Mouse (Mus musculus) embryonic facial prominence, embryonic 10.5 days (tissue): ENCODE data around the gene Cobl. TPM values are rescaled to one million over a fixed set of nuclear protein-coding genes. Genes with fewer than 3 reads are reported as not detected.

Experiments
- DNase-seq: peaks from one replicate; pipeline ENCODE4 v3.0.0-alpha.2; 2017; ENCODE audit warnings: low spot score
- H3K27ac ChIP-seq: fragments of 300-500 bp; sonication (generic); replicated peaks from 2 replicates; pipeline ENCODE4 v1.5.1; 2016; ENCODE audit warnings: mild to moderate bottlenecking
- H3K27me3 ChIP-seq: fragments of 300-500 bp; sonication (generic); replicated peaks from 2 replicates; pipeline ENCODE4 v1.6.1; 2016; ENCODE audit warnings: low read depth, mild to moderate bottlenecking; ENCODE audit not compliant: poor library complexity, severe bottlenecking
- H3K36me3 ChIP-seq: fragments of 300-500 bp; sonication (generic); replicated peaks from 2 replicates; pipeline ENCODE4 v1.6.1; 2016; ENCODE audit warnings: mild to moderate bottlenecking, moderate library complexity
- H3K4me1 ChIP-seq: fragments of 300-500 bp; sonication (generic); 2 replicates; pipeline ENCODE4 v1.6.1; 2016
- H3K4me3 ChIP-seq: fragments of 300-500 bp; sonication (generic); 2 replicates; pipeline ENCODE4 v1.5.1; 2016; ENCODE audit warnings: mild to moderate bottlenecking, moderate library complexity
- H3K9me3 ChIP-seq: fragments of 300-500 bp; sonication (generic); 2 replicates; pipeline ENCODE4 v1.6.1; 2016; ENCODE audit warnings: mild to moderate bottlenecking
- WGBS: fragments of 180-500 bp; shearing (Covaris S2); methylation state at CpG from one replicate; pipeline ENCODE4 v1.1.7; 2016; 5-methylcytosine and 5-hydroxymethylcytosine counted together
- polyA plus RNA-seq: library from polyadenylated mRNA; unstranded; fragments of >200 nt; fragmentation: Nextera tagmentation; extraction: Ambion mirVana; gene quantifications from 2 replicates; pipeline ENCODE4 v1.2.1, GENCODE M21; 2016

The Cobl gene
- polyA plus RNA-seq, 1 experiment from 2014 or later: 3.4 TPM

DNA sequence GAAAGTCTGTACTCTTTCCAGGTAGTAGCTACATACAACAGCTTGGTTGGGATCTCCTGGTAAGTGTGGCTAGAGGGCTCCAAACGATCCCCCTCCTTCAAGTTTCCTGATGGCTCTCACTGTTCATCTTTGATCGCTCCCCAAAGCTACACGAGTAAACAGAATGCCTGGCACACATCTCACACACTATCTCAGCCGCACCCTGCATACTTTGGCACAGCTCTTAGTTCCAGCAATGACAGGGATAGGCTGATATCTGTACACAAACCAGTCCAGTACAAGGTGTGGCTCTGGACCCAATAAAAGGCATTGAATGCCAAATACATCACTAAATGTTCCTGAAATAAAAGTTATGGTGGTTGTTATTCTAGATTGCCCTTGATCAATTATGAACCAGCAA lies 55.3 kb downstream of the Cobl start:
- Histone ChIP-seq H3K36me3 (no peaks in the 10 kb centered on the region), H3K4me1 (no peaks in the 10 kb centered on the region)
- 81% methylated on average over 4 of the region's 4 CpGs for WGBS

DNA sequence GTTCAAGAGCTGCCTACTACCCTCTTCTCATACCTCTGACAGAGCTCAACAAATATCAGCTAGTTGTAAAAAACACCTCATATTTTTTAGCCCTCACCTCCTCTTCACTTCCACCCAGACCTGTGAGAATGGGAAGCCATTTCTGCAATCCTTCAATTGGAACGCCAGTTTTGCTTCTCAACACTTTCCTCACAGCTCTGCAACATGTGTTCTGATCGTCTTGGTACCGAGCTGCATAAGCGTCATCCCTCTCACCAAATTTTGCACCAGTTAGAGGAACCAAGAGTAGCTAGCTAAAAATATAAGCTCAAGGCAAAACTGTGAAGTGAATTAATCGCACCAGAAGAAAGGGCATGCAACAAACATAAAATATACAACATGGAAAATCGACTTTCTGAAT lies 56.9 kb downstream of the Cobl start:
- Histone ChIP-seq H3K9me3 (no peaks in the 10 kb centered on the region), H3K4me1 (no peaks in the 10 kb centered on the region), H3K27ac (no peak overlapping the region), H3K4me3 (no peak overlapping the region), H3K27me3 (no peaks in the 10 kb centered on the region), H3K36me3 (no peaks in the 10 kb centered on the region)
- DNase-seq: no peak
- 87% methylated on average over 6 of the region's 6 CpGs for WGBS

More for the DNA sequence above, 55.3 kb downstream of the Cobl start:
- H3K27ac ChIP-seq: no peak overlapping the region
- no peak overlapping the region for H3K4me3 ChIP-seq
- H3K27me3 ChIP-seq: no peaks in the 10 kb centered on the region
- no peaks in the 10 kb centered on the region for H3K9me3 ChIP-seq
- DNase-seq: no peak

DNA sequence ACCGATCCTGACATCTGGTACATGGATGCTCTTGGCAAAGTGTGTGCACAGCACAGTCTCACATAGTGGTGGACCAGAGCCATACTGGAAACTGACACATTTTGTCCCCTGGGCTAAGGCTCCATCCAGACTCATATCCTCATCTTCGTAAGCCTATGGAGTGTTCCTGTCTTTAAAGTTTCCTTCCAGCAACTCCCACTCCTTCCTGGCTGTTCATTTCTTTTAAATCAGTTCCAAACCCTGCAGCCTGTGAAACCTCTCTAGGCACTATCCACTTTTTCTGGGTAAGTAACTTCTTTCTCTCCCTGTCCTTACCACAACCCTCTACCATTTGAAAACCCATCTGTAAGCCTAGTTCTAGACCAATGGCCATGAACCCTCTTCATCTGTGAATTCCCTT lies 64.9 kb downstream of the Cobl start:
- Histone ChIP-seq H3K27me3 (no peaks in the 10 kb centered on the region), H3K4me1 (peaks cover 8% of the 10 kb centered on the region), H3K9me3 (no peaks in the 10 kb centered on the region), H3K4me3 (no peak overlapping the region), H3K27ac (no peak overlapping the region), H3K36me3 (no peaks in the 10 kb centered on the region)
- no peak for DNase-seq
- WGBS: 91% methylated on average over 2 of the region's 2 CpGs

DNA sequence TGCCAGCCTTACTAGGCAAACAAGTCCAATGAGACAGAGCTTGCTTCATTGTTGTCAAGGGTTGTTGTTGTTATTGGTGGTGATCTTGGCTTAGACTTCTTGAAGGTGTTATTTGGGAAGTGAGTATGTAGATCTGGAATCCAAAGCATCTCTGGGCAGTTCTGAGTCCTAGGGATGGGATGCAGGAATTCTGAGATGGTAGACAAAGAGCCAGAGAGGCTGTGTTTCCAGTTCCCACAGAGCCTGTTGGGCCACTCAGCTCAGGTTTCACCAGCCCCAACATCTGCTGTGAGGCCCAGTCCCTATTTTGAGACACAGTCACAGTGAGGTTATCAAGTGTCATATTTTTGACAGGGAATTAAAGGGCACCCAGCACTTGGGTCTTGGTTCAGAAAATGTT lies 68.6 kb downstream of the Cobl start:
- H3K27me3 ChIP-seq: no peaks in the 10 kb centered on the region
- peaks cover 8% of the 10 kb centered on the region for H3K4me1 ChIP-seq
- H3K36me3 ChIP-seq: no peaks in the 10 kb centered on the region
- no peak overlapping the region for H3K4me3 ChIP-seq
- H3K9me3 ChIP-seq: no peaks in the 10 kb centered on the region
- DNase-seq: no peak
- H3K27ac ChIP-seq: peak overlapping the region; percentile 35; the same call in 1 of the 2 replicates

DNA sequence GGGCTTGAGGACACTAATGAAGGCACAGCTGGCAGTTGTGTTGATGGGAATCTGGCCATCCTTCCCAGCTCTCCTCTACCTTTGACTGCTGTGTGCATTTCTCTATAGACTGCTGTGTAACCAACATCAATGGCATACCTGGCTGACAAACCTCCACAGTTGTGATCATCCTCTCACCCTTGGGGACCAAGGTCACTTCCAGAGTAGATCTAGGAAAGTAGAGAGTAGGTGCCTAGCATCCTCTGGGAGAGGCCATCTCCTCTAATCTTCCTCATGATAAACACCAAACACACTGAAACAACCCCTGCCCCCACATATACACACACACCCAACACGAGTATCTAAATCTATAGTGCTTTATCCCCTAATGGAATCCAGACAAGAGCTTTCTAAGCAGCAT lies 70.1 kb downstream of the Cobl start:
- Histone ChIP-seq H3K4me1 (peaks cover 8% of the 10 kb centered on the region), H3K9me3 (no peaks in the 10 kb centered on the region), H3K27me3 (no peaks in the 10 kb centered on the region), H3K27ac (no peak overlapping the region), H3K36me3 (no peaks in the 10 kb centered on the region), H3K4me3 (no peak overlapping the region)
- 64% methylated on average over 1 of the region's 1 CpGs for WGBS
- no peak for DNase-seq

DNA sequence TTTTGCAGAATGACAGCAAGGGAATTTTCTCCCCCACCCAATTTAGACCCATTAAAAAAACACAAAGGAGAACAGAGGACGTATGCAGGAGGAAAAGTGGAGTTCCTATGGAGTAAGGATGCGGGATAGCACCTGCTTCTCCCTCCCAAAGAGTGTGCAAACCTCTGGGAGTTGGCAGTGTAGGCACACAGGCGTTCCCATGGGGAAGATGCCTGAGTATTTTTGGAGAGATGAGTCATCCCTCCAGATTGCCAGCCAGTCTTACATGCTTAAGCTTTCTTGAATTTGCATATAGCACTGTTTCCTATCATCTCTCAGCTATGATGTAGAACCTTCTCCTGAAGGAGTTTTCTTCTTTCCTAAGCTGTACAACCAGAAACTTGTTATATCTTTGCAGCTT lies 70.6 kb downstream of the Cobl start:
- peaks cover 8% of the 10 kb centered on the region for H3K4me1 ChIP-seq
- no peak overlapping the region for H3K4me3 ChIP-seq
- no peak for DNase-seq
- 72% methylated on average over 3 of the region's 3 CpGs for WGBS
- no peaks in the 10 kb centered on the region for H3K36me3 ChIP-seq
- no peaks in the 10 kb centered on the region for H3K27me3 ChIP-seq
- H3K9me3 ChIP-seq: no peaks in the 10 kb centered on the region
- H3K27ac ChIP-seq: no peak overlapping the region

DNA sequence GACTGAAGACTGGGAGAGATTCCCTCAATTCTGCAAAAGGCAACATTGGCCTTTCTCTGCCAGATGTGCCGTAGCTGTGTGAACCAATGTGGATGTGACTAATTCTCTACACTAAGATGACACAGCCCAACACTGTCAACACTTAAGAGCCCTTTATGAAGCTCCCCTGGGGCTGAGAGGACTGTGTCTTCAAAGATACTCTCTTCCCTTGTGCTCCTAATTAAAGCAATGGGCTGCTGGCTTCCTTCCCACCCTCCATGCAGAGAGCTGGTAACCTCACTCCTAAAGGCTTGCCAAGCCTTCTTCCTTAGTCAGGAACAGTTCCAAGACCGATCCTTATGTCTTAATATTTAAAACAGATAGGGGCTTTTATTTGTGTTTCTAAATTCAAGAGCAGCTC lies 79.9 kb downstream of the Cobl start:
- H3K27ac ChIP-seq: no peak overlapping the region
- WGBS: 71% methylated on average over 2 of the region's 2 CpGs
- DNase-seq: no peak
- H3K36me3 ChIP-seq: no peaks in the 10 kb centered on the region
- no peaks in the 10 kb centered on the region for H3K27me3 ChIP-seq
- no peak overlapping the region for H3K4me3 ChIP-seq
- no peaks in the 10 kb centered on the region for H3K4me1 ChIP-seq
- H3K9me3 ChIP-seq: no peaks in the 10 kb centered on the region

DNA sequence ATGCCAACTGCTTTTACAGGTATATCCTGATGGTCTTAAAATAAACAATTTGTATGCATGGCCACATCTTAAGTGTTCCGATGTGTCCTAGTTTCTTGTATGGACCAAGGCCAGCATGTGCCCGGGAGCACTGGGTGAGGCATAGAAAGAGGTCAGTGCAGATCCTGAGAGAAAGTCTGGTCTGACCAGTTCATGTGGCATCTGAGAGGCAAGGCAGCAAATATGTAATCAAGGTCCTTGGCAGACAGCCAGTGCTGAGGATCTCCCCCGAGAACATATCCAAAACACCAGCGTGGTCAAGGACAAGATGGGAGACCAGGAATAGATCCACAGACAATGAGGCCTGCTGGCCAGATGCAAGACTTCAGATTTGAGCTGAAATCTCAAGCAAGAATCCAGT lies 81.8 kb downstream of the Cobl start:
- H3K27me3 ChIP-seq: no peaks in the 10 kb centered on the region
- H3K27ac ChIP-seq: no peak overlapping the region
- no peaks in the 10 kb centered on the region for H3K4me1 ChIP-seq
- DNase-seq: no peak
- no peaks in the 10 kb centered on the region for H3K36me3 ChIP-seq
- 92% methylated on average over 4 of the region's 4 CpGs for WGBS
- H3K9me3 ChIP-seq: no peaks in the 10 kb centered on the region
- H3K4me3 ChIP-seq: no peak overlapping the region

DNA sequence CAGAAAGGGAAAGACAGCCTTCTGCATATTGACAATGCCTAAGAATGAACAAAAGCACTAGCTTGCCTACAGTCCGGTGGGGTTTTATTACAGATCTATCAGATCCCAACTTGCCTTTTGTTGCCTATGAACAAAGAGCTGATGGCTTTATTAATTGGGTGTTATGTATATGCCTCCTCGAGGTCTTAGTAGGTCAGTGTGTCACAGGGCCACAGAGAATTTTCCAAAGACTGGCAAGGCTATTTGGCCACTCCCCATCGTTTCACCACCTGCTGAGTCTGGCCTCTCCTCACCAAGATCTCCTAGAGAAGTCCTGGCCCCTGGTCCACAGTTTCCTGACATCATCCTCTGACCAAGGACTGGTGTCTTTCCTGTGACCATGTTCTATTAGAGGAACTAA lies 83.7 kb downstream of the Cobl start:
- Histone ChIP-seq H3K27me3 (no peaks in the 10 kb centered on the region), H3K27ac (no peak overlapping the region), H3K36me3 (no peaks in the 10 kb centered on the region), H3K4me3 (no peak overlapping the region), H3K4me1 (no peaks in the 10 kb centered on the region), H3K9me3 (no peaks in the 10 kb centered on the region)
- no peak for DNase-seq
- 67% methylated on average over 3 of the region's 3 CpGs for WGBS

DNA sequence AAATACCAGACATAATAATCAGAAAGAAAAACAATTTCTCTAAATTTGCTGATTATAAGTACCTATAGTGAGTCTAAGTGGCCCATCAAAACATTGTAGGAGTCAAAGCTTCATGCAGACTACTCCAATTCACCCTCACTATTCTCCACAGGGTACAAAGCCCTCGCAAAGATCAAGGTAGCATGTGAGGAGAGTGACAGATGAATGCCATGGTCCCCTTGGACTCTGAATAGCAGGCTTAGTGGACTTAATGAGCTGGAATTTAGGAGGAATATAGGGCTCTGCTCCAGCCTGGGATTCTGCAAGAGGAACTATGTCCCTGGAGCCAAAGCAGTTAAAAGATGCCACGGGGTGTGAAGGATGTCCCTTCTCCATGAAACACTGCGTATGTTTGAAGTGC lies 88.1 kb downstream of the Cobl start:
- no peak overlapping the region for H3K27ac ChIP-seq
- no peaks in the 10 kb centered on the region for H3K4me1 ChIP-seq
- no peak overlapping the region for H3K4me3 ChIP-seq
- DNase-seq: no peak
- no peaks in the 10 kb centered on the region for H3K9me3 ChIP-seq
- peaks cover 18% of the 10 kb centered on the region; the same call in 1 of the 2 replicates for H3K27me3 ChIP-seq
- H3K36me3 ChIP-seq: no peaks in the 10 kb centered on the region
- 66% methylated on average over 3 of the region's 3 CpGs for WGBS

DNA sequence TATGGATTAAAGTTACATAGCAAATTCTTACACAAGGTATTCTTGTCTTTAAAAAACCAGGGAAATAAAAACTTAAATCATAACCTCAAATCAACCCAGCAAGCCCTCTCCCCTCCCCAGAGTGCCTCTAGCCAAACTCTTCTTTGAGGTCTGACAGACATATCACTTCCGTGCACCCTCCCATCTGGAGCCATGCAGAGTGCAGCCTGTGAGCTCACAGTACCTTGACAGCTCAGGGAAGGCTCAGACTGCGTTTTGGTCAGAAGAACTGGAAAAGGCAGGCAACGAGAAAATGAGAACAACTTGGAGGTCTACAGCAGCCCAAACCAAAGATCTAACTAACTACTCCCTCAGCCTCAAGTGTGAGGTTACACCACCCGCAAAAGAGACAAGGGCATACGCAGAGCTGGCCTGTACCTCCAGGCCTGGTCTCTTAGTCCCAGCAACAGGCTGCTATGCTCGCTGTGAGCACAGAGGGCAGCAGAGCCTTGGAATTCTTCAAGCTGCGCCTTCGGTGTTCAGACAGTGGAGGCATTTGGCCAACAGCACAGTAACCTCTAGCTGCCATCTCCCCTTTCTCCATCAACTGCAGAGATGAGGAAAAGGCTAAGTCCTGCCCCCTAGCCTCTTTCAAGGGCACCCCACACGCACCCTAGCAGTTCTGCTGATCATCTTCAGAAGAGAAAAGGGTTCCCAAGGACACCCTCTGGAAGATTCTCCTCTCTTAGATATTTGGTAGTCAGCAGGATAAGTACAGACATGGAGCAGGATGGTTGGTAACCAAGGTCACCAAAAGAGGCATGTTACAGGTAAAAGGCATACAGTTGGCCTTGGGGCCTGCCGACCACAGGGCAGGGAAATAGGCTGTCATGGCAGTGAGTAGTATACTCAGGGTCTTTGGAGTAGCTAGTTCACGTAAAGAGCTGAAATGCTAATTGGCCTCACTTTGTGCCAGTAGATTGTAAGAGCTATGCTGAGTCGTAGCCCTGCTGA lies 91.4 kb downstream of the Cobl start:
- no peaks in the 10 kb centered on the region for H3K4me1 ChIP-seq

DNA sequence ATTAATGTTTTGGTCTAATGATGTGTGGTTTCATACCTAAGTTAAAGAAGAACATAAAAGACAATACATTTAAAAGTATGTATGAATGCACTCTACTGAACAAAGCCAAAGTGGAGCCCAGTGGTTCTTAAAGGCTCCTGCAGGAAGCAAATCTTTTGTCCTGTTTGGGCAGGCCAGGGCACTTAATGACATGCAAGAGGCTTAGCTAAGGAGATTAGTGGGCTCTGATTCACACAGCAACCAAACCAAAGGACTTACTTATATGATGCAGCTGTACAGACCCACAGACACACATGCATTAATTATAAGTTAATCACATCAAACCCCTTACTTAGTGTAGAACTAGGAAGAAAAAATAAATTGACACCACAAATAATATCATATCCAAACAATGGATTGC lies 93.8 kb downstream of the Cobl start:
- H3K9me3 ChIP-seq: no peaks in the 10 kb centered on the region
- no peak for DNase-seq
- H3K4me3 ChIP-seq: no peak overlapping the region
- no peaks in the 10 kb centered on the region for H3K36me3 ChIP-seq
- H3K27ac ChIP-seq: no peak overlapping the region
- H3K27me3 ChIP-seq: peaks cover 18% of the 10 kb centered on the region; the same call in 1 of the 2 replicates
- no peaks in the 10 kb centered on the region for H3K4me1 ChIP-seq

More for the DNA sequence above, 91.4 kb downstream of the Cobl start:
- Histone ChIP-seq H3K9me3 (no peaks in the 10 kb centered on the region), H3K4me3 (no peak overlapping the region), H3K27me3 (peaks cover 18% of the 10 kb centered on the region; the same call in 1 of the 2 replicates), H3K36me3 (no peaks in the 10 kb centered on the region), H3K27ac (no peak overlapping the region)
- DNase-seq: peak; percentile 76
- 37% methylated on average over 12 of the region's 12 CpGs for WGBS

DNA sequence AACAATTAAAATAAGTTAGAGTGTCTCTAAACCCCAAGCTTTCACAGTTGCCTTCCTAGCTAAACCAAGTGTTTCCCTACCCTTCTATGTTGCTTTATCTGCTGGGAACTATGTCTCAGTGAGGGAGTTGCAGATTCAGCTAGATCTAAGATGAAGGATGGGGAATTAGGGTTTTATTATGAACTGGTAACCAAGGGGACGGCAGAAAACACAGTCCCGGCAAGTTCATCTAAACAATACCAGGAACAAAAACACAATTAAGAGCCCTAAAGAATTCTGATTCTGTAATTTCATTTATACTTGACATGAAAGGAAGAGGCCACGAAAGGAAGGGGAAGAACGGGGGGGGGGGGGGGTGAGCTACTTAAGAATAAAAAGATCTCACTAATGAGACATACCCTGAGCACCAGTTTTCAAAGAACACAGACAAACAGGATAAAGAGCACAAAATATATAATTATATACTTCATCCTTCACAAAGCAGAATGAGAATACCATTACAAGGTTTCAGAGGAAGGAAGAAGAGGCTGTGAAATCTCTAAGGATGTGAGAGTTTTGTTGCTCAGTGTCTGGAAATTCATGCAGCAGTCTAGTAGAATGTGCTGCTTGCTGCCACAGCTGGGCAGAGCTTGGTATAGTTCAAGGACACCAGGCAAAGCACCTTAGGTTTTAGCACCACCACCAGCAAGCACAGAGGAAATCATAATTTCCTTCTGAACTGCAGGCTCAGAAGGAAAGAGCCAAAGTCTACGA lies 97.2 kb downstream of the Cobl start:
- WGBS: 74% methylated on average over 5 of the region's 5 CpGs
- Histone ChIP-seq H3K9me3 (no peaks in the 10 kb centered on the region), H3K4me3 (no peak overlapping the region), H3K4me1 (no peaks in the 10 kb centered on the region), H3K27me3 (no peaks in the 10 kb centered on the region), H3K36me3 (no peaks in the 10 kb centered on the region), H3K27ac (no peak overlapping the region)
- DNase-seq: no peak
